Mouse (Mus musculus) kidney, postnatal 25 days (tissue): ENCODE data around the gene Chrm3.

Source experiments
- DNase-seq, 2 experiments: peaks; one replicate each; pipeline ENCODE4 v3.0.0; 2021; ENCODE audit warnings: mixed read lengths in 2 of 2

Gene Chrm3

DNA sequence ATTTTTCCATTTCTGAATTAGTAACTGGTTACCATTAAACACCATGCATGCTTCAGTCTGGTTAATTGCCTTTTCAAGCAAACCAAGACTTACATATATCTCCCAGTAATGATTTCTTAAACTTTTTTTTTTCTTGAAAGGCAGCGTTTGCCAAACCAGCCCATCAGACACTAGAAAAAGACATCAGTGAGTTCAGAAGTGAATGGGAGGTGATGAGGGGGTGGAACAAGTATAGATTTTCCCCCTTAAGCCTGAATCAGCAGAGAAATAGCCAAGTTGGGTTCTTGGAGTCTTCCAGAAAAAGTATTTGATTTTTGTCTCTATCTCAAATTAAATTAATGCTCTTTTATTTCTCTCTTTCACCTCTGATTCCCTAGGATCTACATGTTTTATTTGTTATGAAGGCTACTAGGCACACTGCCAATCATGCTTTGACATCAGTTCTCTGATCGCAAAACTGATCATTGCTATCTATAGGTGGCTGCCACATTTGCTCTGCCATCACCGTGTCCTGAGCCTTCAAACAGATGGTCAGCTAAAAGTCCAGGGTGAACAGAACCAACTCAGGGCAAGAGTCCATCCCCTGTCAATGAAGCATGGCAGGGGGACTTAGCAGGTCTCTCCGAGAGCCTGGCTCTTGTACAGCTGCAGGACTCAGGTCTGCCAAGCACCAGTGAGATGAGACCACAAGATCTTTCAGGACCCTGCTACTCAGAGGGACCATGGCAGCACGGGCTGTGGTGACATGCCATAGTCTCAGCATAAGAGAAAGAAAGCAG is 125.1 kb downstream of the Chrm3 start:
- DNase-seq, result peak; percentile 26 to 64

DNA sequence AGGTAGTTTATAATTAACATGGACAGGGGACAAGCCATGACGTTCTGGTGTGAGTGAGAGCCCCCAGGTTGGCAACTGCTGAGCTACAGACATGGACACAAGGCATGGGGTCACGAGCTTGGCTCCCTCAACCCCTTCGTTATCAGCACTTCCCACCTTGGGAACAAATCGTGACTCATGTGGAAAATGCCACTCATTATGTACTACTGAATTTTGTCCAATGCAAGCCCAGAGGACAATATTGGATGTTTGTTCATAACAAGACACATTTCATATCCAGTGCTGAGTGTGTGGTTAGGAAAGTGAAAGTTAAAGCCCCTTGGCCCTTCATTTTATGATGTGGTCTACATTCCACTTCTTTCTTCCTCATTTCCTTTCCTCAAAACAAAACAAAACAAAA is 140.2 kb downstream of the Chrm3 start:
- no peak for DNase-seq

DNA sequence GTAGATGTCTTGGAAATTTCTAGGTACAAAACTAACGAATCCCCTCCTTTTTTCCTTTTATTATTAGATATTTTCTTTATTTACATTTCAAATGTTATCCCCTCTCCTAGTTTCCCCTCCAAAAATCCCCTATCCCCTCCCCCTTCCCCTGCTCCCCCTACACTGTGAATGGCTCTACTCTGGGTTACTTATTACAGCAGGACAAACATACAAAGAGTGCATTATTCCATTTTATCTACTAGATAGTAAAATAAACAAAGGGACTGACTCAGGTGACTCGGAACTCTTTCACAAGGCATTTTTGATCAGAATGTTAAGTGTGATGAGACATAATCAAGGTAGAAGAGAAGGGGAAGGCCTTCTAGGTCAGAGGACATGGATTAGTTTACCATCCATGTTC is 148.5 kb downstream of the Chrm3 start:
- DNase-seq, result no peak

DNA sequence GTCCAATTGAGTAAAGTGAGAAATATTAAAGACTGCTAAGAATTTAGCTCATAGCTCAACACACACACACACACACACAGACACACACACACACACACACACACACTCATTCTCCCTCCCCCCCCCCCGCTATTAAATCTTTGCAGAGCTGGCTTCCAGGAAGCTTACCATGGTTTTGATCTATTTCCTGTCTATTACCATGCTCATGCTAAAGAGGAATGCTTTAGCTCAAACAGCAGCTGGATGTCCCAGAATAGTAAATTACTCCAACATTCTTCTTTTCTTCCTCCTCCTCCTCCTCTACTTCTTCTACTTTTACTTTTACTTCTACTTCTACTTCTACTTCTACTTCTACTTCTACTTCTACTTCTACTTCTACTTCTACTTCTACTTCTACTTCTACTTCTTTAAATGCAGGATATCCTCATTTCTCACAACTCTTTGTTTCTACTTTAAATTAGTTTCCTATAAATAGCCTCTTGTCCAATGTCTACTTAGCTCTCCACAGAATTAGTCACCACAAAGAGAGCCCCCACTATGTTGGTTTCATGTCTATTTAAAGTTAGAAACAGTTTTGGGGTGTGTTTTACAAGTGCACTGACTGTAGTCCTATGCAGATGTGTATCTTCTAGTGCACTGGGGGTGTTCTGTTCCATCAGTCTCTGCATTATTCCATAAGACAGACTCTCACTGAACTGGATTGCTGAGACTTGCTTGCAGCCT is 150.0 kb downstream of the Chrm3 start:
- no peak for DNase-seq

DNA sequence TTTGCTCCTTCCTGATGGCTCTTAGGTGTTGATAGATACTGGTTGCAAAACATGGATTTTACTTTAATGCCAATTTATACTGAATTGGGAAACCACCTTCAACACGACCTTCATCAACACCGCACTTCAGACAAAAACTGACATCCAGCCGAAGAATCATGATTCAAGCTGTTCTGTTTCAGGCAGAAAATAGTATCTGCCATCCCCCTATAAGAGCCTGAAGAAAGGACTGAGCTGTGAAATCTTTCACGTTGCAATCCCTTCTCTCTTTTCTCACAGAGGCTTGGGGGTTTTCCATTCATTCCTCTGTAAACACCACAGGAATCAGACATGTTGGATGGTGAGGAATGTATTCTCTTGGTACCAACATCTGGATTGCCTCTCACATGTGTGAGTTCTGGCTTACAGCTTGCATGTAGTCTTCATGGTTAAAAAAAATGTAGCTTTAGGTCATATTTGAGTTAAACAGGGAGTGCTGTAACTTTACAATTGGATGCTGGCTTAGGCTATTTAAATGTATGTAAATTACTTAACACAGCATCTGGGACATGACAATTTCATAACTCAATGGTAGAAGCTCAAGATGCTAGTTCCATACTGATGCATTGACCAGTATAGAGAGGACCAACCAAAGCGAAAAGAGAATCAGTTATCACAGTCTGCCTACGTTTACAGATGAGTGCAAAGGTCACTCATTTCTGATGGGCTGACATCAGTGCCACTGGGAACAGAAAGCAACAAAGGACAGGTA is 161.3 kb downstream of the Chrm3 start:
- DNase-seq, result no peak

DNA sequence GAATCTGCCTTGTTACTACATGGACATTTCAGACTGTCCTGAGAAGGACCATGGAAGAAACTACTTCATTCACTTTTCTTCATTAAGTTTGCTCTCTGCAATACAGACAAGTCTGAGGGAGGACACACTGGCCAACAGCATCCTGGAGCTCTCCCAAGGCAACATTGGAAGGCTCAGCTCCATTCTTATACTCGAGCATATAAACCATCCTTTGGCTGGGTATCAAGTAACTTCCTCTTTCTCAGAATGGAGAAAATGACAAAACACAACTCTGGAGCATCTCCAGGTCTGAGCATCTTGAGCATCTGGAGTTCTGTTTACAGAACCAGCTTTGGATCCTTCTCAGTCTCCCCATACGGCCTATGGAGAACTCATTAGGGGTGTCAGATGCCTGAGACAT is 170.8 kb downstream of the Chrm3 start:
- no peak for DNase-seq

DNA sequence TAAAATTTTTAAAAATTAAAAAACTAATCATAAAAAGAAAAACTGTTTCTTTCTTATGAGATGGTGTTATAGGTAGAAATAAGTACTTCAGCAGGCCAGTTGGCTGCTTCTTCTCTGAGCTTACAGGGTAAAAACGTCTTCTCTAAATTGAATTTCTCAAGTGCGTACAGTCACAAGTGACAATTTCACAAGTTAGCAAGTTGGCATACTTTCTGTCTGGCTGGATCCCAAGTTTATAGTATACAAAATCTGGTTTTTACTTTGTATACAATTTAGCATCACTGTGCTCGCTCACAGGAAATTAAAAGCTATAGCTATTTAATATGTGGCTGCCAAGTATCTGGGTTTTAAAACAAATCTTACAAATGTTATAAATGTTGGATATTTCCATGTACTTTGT is 172.7 kb downstream of the Chrm3 start:
- no peak for DNase-seq

DNA sequence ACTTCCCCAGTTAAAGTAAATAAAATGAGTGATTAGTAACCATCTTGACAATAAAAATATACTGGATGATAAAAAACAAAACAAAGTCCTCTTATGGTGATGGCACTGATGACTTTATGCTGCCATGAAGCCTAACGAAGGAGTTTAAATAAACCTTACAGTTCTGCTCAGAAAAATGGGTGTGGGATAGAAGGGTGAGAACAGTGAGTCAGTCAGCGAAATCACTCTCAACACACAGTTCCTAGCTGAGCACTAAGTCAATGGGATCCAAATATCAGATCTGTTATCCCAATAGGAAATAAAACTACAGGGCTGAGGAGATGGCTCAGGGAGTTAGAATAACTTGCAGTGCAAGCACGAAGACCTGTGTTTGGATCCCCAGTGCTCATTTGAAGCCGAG is 176.8 kb downstream of the Chrm3 start:
- DNase-seq, result no peak

DNA sequence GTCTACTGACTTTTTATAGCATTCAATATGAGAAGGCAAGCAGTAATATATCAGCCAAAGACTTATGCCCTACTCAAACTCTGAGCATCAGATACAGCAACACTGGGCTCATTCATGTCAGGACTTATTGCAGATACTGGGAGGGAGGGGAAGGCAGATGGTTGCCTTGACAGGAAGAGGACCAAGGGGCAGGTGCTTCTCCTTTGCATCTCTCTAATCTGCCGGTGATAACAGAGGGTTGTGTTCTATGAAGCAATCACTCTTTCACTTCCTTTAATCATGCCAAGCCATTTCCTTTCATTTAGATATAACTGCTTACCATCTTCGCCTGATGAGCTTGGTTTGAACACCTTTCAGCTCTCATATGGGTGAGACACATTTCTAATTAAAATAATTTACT is 177.9 kb downstream of the Chrm3 start:
- no peak for DNase-seq

DNA sequence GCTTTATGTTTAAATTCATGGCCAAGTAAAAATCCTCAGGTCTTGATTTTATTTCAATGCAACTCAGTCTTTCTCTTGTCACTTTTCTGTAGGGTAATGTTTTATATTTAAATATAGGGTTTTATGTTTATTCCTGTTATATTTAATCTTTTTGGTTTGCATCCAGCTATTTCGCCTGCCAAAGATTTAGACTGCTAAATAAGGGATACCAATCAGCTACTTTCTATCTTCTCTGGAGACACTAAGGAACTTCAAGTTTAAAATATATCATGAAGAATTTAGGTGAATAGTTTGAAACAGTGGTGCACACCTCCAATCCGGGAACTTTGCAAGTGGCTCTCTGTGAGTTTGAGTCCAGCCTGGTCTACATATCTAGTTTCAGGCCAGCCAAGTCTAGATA is 190.1 kb downstream of the Chrm3 start:
- no peak for DNase-seq

DNA sequence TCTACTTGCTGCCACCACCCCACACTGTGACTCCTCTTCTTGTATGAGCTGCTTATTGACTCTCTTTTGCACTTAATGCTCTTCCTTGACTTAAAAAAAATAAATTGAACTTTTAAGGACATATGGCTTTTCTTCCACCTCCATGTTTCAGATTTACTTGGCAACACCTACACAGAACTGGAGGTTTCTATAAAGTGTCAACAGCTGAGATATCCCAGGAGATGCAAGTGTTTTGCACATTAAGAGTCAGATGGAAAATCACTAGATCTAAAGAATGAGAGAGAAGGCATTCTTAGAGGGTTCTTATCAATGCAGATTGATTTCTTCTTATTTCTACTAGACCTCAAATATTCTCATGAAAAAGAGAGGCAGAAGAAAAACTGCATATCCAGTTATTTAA is 197.3 kb downstream of the Chrm3 start:
- DNase-seq, result no peak

DNA sequence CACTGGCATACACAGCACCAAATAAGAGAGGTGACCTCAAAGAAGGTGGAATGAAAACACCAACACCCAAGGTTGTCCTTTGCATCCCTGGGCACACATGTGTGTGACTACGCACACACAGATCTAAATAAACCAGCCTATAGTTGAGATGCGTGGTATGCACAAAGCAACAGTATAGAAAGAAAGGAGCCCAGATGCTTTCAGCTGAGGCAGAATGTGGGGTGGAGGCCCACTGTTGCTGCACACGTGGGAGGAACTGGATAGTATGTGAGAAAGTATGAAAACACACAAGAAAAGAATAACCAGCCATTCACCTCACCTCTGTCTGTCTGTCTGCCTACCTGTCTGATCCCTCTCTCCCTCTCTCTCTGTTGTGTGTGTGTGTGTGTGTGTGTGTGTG is 203.2 kb downstream of the Chrm3 start:
- no peak for DNase-seq

DNA sequence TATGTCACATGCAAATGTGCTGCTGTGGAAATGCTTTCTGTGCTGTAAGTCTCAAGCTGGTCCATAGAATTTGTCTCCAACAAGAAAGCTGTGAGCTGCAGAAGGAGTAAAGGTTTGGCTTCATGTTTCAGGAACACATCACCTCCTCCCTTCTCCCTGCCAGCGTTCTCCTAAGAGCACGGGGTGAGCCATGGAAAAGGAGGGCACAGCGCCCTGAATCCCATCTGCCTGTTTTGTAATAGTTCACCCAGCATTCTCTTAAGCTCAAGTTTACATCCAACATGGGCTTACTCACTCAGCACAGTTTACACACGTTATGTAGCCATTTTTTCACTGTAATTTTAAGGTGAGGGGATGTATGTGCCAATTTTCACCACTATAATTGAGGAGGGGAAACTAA is 220.1 kb downstream of the Chrm3 start:
- DNase-seq, result no peak

DNA sequence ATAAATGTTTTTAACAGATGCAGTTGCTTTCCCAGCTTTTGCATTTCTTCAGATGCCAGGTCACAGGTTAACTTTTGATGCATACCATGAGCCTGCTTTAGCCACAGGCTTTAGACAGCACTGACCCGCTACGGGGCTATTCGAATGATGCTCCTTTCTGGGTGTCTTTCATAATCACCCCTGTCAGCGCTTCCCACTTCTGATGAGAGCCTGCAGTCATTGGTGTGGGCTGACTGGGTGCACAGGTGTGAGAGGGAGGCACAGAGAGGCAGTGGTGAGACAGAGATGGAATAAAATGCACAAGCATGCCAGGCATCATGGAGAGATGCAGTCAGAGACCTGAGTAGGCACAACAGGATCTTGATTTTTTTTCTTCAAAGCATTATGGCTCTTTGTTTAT is 221.8 kb downstream of the Chrm3 start:
- no peak for DNase-seq

DNA sequence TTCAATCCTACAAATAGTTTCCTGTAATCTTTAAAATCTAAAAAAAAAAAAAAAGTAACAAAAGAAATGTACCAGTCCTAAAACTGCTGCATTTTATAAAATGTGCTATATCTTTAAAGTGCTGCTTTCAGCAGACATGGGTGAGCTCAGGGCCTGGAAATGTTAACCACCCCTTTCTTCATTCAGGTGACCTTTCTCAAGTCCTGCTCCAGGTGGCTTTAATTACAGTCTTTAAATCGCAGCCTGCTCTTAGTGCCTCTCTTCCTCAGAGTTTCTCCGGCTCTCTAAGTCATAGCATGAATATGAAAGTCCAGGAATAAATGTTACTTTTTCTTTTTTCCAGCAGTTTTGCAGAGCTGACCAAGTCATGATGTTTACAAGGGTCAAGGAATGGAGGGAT is 229.6 kb downstream of the Chrm3 start:
- no peak for DNase-seq

DNA sequence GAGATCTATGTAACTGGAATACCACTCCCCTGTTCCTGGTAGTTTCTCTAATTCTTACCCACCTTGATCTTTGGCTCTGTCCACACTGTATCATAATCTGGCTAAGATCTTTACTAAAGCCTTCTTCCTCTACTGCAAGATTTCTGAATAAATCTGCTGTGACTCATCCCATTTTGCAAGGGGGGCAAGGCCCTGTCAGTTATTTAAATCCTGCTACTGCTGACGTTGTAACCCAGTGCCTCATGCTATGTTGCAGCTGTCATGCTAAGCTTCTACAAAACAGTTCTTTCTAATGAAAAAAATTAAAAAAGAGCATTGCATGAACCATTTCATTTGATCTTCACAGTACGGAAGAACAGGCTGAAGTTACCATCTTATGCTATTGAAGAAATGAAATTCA is 248.4 kb downstream of the Chrm3 start:
- no peak for DNase-seq

DNA sequence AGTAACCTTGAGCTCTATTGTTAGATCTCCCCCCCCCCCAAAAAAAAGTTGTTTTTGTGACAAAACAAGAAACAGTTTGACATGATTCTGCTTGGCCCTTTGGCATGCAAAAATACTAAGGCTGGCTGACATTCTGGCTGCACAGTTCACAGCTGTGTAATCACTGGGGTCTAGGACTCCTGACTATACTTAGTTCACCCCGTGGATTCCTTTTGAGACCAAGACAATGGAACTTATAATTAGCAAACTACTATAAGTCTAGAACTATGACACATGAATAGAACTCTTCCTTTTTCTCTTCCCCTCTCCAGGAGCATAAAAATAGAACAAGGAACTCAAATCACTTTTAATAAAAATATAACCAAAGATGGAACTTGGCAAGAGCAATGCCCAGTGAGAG is 251.1 kb downstream of the Chrm3 start:
- DNase-seq, result peak; percentile 21 to 75

DNA sequence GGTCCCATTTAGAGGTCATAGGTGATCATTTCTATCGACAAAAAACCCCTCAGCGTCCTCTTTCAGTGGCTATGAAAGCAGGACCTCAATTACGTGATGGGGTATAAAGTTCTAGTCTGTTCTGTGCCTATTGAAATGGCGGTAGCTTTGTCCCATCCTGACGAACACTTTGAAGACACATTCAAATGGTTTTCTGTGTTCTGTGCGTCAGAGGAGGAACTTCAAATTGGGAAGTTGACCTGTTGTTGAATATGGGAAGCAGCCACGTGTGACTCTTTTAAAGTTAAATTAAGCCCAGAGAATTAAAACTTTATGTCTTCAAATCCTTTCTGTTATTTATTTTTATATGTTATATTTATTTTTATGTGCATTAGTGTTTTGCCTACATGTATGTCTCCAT is 253.3 kb downstream of the Chrm3 start:
- DNase-seq, result no peak

DNA sequence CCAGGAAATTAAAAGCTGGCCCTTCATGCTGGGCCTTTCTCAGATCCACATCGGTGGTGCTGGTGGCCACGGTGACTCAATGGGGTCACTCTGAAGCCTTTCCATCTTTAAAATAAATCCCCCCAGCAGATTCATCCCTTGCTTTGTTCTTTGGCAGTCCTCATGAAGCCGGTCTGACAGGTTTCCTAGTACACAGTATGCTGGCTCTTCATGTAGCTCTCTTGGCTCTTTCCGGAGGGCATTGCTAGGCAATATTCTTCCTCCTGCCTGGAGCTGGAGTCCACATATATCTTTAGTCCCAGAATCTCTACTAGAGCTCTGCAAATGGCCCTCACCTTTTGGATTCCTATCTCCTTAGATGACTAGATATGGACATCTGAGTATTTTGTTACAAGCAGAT is 269.9 kb downstream of the Chrm3 start:
- DNase-seq, result no peak

DNA sequence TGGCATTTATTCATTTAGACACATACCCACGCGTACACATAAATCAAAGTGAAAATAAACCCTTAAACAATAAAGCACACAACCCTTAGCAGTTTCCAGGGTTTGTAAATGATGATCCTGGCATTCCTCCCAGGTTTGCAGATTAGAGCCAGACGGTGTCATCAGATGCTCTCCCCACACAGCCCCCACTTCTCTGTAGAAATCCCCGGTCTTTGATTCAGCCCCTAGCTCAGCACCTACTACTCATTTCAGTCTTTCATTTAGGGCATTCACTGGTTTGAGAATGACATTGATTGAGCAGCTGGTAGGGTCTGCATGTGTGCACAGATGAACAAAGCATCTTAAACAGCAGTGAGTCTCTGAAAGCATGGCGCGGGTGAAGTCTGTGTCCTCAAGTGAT is 274.3 kb downstream of the Chrm3 start:
- DNase-seq, result peak in 1 of 2 experiments; percentile 26

DNA sequence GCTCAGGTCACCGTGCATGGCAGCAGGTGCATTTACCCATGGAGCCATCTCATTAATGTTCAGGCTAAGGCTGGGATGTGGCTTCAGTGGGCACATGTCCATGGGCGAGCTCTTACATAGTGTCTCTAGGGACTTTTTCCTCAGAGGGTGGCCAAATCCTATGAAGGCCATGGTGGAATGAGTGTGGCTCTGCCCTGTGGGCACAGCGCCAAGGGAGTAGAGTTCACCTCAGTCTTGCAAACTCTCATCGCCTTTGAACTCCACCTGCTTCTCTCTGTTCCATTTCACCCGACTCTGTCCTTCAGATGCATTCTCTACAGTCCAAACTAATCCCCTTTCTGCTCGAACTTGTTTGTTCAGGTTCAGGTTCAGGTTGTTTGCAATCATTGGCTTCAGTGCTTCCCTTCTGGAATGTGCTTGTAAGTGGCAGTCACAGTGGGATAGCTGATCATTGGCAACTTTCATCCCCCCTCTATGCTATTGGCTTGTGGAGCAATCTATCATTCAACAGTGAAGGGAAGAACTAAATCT is 278.7 kb downstream of the Chrm3 start:
- DNase-seq, result peak; percentile 42 to 60

DNA sequence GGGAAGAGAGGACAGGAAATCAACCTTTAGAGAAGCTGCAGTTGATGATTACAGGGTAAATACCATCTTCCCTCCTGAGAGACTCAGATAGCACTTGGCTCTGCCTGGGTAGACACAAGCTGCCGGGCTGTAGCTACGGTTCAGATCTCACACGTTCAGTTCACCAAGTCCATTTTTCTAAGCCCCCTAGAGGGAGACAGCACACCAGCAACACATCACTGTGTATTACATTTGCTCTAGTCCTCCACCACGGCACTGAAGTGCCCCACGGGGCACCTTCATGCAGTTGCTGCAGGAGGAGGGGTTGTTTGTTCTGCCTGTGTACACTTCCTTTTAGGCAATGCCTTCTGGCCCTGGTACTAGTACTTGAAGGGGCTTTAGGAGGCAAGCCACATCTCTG is 289.5 kb downstream of the Chrm3 start:
- peak; percentile 55 to 56 for DNase-seq

DNA sequence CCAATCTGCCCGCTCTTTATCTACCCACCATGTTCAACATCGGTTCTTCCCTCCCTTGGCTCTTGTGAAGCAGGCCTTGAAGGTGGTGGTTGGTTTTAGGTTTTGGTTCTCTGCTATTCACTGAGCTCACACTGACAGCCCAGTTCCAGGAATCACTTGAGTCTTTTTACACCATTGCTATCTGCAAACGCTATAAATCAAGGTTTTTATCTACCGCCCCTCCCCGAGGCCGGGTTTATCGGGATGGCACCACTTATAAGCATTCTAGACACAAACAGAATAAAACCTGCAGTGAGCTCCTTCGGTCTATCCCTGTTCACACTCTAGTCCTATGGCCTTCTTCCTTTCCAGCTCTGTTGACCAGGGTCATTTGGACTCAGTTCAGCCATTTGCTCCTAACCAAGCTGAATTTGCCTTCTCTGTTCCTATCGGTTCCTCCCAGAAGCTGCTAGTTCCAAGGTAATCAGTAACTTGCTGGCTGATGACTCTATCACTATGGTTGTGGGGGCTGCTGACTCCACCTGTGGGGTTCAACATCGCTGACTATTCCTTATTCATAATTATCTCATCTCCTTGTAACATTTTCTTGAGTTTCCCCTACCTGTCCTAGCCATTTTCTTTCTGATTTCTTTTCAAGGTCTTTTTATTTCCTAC is 291.6 kb downstream of the Chrm3 start:
- no peak for DNase-seq
